Mouse (Mus musculus) hindbrain, embryonic 11.5 days (tissue): ENCODE measurements around the gene Ttc23. TPM values are rescaled to one million over a fixed set of nuclear protein-coding genes. Genes with fewer than 3 reads are reported as not detected.

ENCODE experiments used
- ATAC-seq: fragments of 200-750 bp; cut with Nextera tagmentation; 2 replicates; pipeline ENCODE4 v1.8.0; 2017; ENCODE audit warnings: mild to moderate bottlenecking, moderate TSS enrichment, moderate library complexity; ENCODE audit not compliant: low FRiP score
- DNase-seq: peaks from one replicate; pipeline ENCODE4 v3.0.0-alpha.2; 2015; ENCODE audit warnings: low spot score
- H3K27ac ChIP-seq: fragments of 300-500 bp; sonication (generic); 2 replicates; pipeline ENCODE4 v1.5.1; 2014; ENCODE audit warnings: mild to moderate bottlenecking, low read depth, low read length
- H3K27me3 ChIP-seq: fragments of 300-500 bp; sonication (generic); 2 replicates; pipeline ENCODE4 v1.6.1; 2014; ENCODE audit warnings: mild to moderate bottlenecking, low read length, moderate library complexity, mixed read lengths; ENCODE audit not compliant: control insufficient read depth, insufficient read depth
- H3K36me3 ChIP-seq: fragments of 300-500 bp; sonication (generic); 2 replicates; pipeline ENCODE4 v1.6.1; 2014; ENCODE audit warnings: mild to moderate bottlenecking, low read length, moderate library complexity, mixed read lengths; ENCODE audit not compliant: control insufficient read depth, insufficient read depth
- H3K4me1 ChIP-seq: fragments of 300-500 bp; sonication (generic); replicated peaks from 2 replicates; pipeline ENCODE4 v1.6.1; 2014; ENCODE audit warnings: low read length, mixed read lengths; ENCODE audit not compliant: control insufficient read depth, insufficient read depth
- H3K4me2 ChIP-seq: fragments of 300-500 bp; sonication (generic); replicated peaks from 2 replicates; pipeline ENCODE4 v1.6.1; 2014; ENCODE audit warnings: mild to moderate bottlenecking, low read depth, low read length
- H3K4me3 ChIP-seq: fragments of 300-500 bp; sonication (generic); 2 replicates; pipeline ENCODE4 v1.5.1; 2014; ENCODE audit warnings: low read depth, low read length
- H3K9ac ChIP-seq: fragments of 300-500 bp; sonication (generic); 2 replicates; pipeline ENCODE4 v1.6.1; 2014; ENCODE audit warnings: low read depth, low read length
- H3K9me3 ChIP-seq: fragments of 300-500 bp; sonication (generic); 2 replicates; pipeline ENCODE4 v1.6.1; 2016; ENCODE audit warnings: low read length; ENCODE audit not compliant: control insufficient read depth
- WGBS: fragments of 180-500 bp; shearing (Covaris S2); extraction: QIAGEN DNeasy Blood & Tissue Kit; methylation state at CpG from one replicate; pipeline ENCODE4 v1.1.7; 2014; 5-methylcytosine and 5-hydroxymethylcytosine counted together
- polyA plus RNA-seq: library from polyadenylated mRNA; unstranded; fragments of >200 nt; fragmentation: Nextera tagmentation; extraction: Ambion mirVana; gene quantifications from 2 replicates; pipeline ENCODE4 v1.2.1, GENCODE M21; 2014

Gene Ttc23
- 32.4 and 33.3 TPM in 2 replicates for polyA plus RNA-seq

DNA sequence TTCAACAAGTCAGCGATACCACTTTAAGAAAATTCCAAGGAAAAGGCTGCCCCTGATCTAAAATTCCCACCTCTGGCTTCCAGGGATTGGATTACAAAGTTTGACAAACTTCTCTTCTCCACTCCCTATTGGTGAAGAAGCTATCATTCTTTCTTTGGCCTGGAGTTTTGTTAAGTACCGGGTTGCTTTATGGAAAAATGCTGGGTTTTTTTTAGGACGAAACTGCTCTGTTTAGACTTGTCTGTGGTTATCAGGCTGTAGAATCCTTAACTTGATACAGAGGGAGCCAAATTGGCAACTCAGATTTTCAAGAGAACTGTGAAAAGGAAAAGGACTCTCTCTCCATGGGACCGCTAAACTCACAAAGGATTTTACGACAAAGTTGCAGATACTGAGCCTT, at the start of gene Ttc23:
Gene Ttc23 (plus strand): TSS at position 134 of the 400 bp plus-strand sequence.
- ATAC-seq (no peak), DNase-seq (peak; percentile 43)
- H3K9me3 ChIP-seq = no peaks in the 10 kb centered on the region
- WGBS = 1% methylated on average over 5 of the region's 5 CpGs
- H3K4me2 ChIP-seq = peak within 1 kb of the TSS; percentile 71
- H3K36me3 ChIP-seq = no peaks in the 10 kb centered on the region
- H3K4me1 ChIP-seq = no peaks in the 10 kb centered on the region
- no peaks in the 10 kb centered on the region for H3K27me3 ChIP-seq
- no peak within 1 kb of the TSS for H3K27ac ChIP-seq
- H3K9ac ChIP-seq = peak within 1 kb of the TSS; percentile 69
- peak within 1 kb of the TSS; percentile 57 for H3K4me3 ChIP-seq

DNA sequence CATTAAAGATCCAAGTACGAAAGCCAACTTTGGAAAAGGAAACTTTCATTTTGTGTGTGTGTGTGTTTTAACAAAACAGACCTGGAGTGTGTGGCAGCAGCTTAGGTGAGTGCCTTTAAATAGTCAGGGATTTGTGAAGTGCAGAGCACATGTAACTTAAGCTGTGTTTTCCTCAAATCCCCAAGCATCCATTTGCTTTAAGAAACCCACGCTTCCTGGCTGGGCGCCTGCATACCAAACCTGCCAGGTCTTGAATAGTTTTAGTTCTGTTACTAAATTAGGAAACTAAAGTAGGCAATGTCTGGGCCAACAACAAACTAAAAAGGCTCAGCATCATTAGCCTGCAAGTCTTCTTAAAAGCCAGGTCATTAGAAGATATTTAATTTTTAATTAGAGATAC, 49.2 kb upstream of the Ttc23 start:
- DNase-seq (no peak), ATAC-seq (no peak)
- Histone ChIP-seq H3K4me3 (no peak overlapping the region), H3K9me3 (no peaks in the 10 kb centered on the region), H3K27me3 (no peaks in the 10 kb centered on the region), H3K4me1 (no peaks in the 10 kb centered on the region), H3K36me3 (no peaks in the 10 kb centered on the region), H3K9ac (no peak overlapping the region), H3K27ac (no peak overlapping the region), H3K4me2 (no peak overlapping the region)
- 82% methylated on average over 3 of the region's 3 CpGs for WGBS

DNA sequence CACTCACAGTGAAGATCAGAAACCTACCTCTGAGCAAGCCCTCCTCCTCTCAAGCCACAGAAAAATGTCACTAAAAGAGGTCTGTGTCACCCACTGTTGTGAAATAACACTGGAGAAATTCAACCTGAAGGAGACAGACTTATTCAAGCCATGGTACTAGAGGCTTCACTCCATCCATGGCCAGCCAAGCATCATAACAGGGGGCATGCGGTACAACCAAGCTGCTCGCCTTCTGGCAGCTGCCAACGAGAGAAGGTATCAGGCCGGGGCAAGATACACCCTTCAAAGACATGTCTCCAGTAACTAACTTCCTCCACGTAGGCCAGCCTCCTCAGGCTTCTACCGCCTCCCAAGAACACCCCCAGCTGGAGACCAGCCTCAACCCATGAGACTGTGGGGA, 42.1 kb upstream of the Ttc23 start:
- Histone ChIP-seq H3K4me3 (no peak overlapping the region), H3K4me1 (no peaks in the 10 kb centered on the region), H3K36me3 (no peaks in the 10 kb centered on the region), H3K27me3 (no peaks in the 10 kb centered on the region), H3K4me2 (no peak overlapping the region), H3K9me3 (no peaks in the 10 kb centered on the region), H3K27ac (no peak overlapping the region), H3K9ac (no peak overlapping the region)
- ATAC-seq = no peak
- DNase-seq = no peak
- 83% methylated on average over 6 of the region's 6 CpGs for WGBS

DNA sequence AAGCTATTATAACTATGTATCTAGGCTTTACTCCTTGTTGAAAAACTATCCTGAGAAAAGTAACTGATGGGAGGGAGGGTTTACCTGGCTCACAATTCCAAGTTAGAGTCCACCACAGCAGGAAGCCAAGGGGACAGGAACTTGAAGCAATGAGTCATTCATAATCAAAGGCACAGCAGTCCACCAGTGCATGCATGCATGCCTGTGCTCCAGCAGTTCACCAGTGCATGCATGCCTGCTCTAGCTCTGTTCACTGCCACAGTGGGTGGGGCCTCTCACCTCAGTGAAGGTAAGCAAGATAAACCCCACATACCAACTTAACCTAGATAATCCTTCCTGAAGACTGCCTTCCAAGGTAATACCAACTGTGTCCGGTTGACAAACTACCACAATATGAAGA, 41.0 kb upstream of the Ttc23 start:
- H3K36me3 ChIP-seq = no peaks in the 10 kb centered on the region
- H3K9me3 ChIP-seq = no peaks in the 10 kb centered on the region
- DNase-seq (no peak), ATAC-seq (no peak)
- no peak overlapping the region for H3K27ac ChIP-seq
- no peak overlapping the region for H3K4me2 ChIP-seq
- 93% methylated on average over 1 of the region's 1 CpGs for WGBS
- no peak overlapping the region for H3K9ac ChIP-seq
- no peak overlapping the region for H3K4me3 ChIP-seq
- H3K27me3 ChIP-seq = no peaks in the 10 kb centered on the region
- no peaks in the 10 kb centered on the region for H3K4me1 ChIP-seq

DNA sequence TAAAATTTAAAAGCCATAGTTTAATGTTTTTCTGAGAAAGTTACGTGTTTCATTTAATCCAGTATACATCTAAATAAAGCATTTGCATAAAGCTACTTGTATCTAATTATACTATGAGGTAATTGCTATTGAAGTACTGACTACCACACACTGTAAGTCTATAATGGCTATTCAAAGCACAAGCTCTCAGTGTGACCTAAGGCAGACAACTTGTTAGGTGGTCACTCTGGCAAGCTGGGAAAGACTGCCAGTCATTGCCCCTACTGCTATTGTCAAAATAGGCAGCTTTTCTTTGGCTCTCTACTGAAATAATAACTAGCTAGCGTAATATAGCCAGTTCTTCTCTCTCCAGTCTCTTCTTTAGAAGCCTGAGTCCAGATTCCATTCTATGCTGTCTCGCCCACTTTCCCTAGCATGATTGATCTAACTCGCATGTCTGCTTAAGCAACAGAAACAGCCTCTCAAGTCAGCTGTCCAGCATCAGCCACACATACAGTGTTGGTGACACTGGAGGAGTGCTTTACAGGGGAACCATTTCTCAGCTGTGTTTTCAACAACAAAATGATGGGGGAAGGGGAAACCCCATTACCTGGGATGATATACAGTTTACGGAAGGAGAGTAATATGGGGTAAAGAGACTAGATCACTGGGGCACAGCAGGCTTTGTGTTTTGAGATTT, 39.4 kb upstream of the Ttc23 start:
- no peak for DNase-seq
- no peak for ATAC-seq
- 80% methylated on average over 5 of the region's 5 CpGs for WGBS
- H3K27ac ChIP-seq = no peak overlapping the region
- no peak overlapping the region for H3K4me2 ChIP-seq
- no peaks in the 10 kb centered on the region for H3K27me3 ChIP-seq
- no peaks in the 10 kb centered on the region for H3K36me3 ChIP-seq
- H3K9me3 ChIP-seq = no peaks in the 10 kb centered on the region
- no peaks in the 10 kb centered on the region for H3K4me1 ChIP-seq
- no peak overlapping the region for H3K4me3 ChIP-seq
- H3K9ac ChIP-seq = no peak overlapping the region

DNA sequence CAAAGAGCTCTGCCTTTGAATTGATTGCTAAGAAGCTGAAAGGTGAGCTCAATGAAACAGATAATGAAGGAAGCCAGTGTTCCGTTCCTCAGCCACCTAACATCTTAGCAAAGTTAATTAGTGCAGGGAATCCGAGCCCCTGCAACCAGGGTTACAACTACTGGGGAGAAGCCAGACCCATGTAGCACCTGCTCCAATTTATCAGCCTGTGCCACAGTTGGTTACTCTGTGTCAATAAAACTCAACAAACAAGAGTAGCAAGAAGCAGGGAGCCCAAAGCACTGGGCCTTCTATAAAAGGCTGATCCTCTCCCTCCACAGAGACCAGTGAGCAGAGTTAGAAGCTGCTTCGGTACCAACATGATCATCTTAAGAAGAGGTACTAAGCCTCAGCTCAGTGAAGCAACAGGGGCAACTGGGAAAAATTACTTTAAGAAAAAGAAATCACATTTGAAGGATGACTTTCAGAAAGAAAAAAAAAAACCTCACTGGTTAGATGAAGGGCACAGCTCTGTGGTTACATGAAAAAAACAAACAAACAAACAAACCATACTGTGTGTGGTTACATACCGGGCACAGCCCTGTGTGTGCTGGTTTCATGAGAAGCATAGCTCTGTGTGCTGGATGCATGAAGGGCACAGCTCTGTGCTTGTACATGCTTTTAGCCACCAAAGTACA, 38.7 kb upstream of the Ttc23 start:
- H3K4me1 ChIP-seq = no peaks in the 10 kb centered on the region
- no peak overlapping the region for H3K4me2 ChIP-seq
- no peaks in the 10 kb centered on the region for H3K36me3 ChIP-seq
- ATAC-seq (no peak), DNase-seq (no peak)
- WGBS = 58% methylated on average over 4 of the region's 4 CpGs
- H3K9me3 ChIP-seq = no peaks in the 10 kb centered on the region
- no peak overlapping the region for H3K9ac ChIP-seq
- H3K4me3 ChIP-seq = no peak overlapping the region
- H3K27me3 ChIP-seq = no peaks in the 10 kb centered on the region
- H3K27ac ChIP-seq = no peak overlapping the region

DNA sequence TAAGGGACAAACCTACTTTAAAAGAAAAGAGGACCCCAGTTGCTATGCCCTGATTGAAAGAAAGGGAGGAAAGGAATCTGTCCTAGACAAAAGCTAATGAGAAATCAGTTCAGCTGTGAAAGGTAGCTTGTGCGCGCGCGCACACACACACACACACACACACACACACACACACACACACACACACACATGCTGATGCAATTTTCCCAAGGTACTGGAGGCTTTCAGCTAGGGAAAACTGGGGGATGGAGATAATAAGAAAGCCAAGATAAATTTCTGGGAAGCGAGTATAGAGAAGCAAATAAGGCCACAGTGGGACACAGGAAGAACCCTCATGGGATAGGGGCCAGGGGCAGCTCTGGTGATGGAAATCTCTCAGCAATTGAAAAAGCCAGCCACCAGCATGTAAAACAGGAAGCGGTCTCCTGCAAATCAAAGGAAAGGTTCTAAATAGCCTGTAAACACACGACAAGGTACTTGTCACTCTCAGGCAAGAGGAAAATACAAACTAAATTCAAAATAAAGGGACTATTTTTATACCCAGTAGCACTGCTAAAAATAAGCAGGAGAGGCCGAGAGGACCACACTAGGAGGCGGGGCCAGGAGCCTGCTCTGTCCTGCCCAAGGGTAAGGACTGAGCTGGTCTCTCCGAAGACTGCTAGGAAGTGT, 33.3 kb upstream of the Ttc23 start:
- H3K27ac ChIP-seq = no peak overlapping the region
- WGBS = 54% methylated on average over 10 of the region's 10 CpGs
- no peaks in the 10 kb centered on the region for H3K27me3 ChIP-seq
- ATAC-seq = no peak
- DNase-seq = no peak
- H3K9ac ChIP-seq = no peak overlapping the region
- H3K4me1 ChIP-seq = no peaks in the 10 kb centered on the region
- no peaks in the 10 kb centered on the region for H3K9me3 ChIP-seq
- H3K4me2 ChIP-seq = no peak overlapping the region
- H3K36me3 ChIP-seq = no peaks in the 10 kb centered on the region
- H3K4me3 ChIP-seq = no peak overlapping the region

DNA sequence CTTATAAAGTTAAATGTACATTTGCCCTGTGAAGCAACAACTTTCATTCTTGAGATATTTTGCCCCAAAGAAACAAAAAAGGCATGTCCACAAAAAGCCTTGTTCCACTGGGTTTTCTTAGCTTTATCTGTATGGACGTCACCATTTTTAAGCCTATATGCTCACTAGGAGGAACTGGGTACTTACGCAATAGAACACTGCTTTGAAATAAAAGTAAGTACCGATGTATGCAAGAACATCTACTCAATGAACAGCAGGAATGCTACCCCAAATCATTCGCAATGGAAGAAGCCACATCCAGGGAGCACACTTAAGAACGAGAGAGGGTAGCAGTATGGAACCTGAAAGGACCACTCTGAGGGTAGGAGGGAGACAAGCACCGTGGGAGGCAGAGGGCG, 32.7 kb upstream of the Ttc23 start:
- Histone ChIP-seq H3K4me1 (no peaks in the 10 kb centered on the region), H3K36me3 (no peaks in the 10 kb centered on the region), H3K27me3 (no peaks in the 10 kb centered on the region), H3K9me3 (no peaks in the 10 kb centered on the region), H3K27ac (no peak overlapping the region), H3K4me2 (no peak overlapping the region), H3K4me3 (no peak overlapping the region), H3K9ac (no peak overlapping the region)
- WGBS = 90% methylated on average over 7 of the region's 7 CpGs
- no peak for ATAC-seq
- DNase-seq = no peak

DNA sequence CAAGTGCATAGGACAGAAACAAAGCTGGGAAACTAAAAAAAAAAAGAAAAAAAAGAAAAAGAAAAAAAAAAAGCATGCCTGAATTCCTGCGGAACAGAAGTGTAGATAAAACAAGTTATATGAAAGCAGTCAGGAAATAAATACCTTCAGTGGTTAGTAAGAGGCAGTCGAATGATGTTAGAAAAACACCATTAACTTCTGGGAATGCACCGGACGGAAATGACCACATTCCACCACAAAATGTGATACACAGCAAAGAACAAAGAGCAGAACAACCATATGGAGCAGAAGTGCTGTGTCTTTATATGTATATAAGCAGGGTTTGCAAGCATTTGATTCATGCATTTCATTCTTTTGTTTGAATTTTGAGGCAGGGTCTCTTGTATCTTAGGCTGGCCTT, 30.3 kb upstream of the Ttc23 start:
- Histone ChIP-seq H3K4me3 (no peak overlapping the region), H3K4me1 (no peaks in the 10 kb centered on the region), H3K27ac (no peak overlapping the region), H3K4me2 (no peak overlapping the region), H3K36me3 (no peaks in the 10 kb centered on the region), H3K27me3 (no peaks in the 10 kb centered on the region), H3K9ac (no peak overlapping the region), H3K9me3 (no peaks in the 10 kb centered on the region)
- no peak for ATAC-seq
- DNase-seq = no peak
- 91% methylated on average over 4 of the region's 4 CpGs for WGBS
